Comparison of ENCODE assay signal across 8 mouse cellular contexts in the genomic region with DNA sequence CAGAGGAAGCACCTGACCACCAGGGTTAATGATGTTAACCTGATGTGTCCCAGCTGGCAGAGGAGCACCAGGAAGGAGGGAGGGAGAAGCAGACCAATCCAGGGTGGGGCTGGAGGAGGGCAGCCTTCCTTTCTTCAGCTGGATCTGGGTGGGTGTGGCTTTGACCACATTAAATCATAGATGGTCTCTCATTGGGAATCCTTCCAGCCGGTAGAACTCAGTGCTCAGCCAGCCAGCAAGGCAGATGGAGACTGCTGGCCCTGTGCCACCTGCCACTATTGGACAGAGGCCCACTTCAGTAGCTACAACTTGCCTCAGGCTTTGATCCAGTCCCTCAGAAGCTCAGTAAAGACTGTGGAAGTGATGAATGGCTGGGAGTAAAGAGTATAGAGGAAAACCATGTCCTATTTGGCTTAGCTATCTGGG.
DNase-seq lines count a peak whose midpoint lies in the region; ATAC-seq lines count a peak whose summit lies in the region.

No protein-coding gene starts in this region.

- WGBS in forebrain, embryonic 12.5 days = 46% methylated on average over 1 of the region's 1 CpGs
- WGBS in forebrain, embryonic 11.5 days = 59% methylated on average over 1 of the region's 1 CpGs
- 5% methylated on average over 1 of the region's 1 CpGs for WGBS in stomach, embryonic 14.5 days

- H3K36me3 ChIP-seq in forebrain, embryonic 12.5 days (replicated peaks) = no peaks in the 10 kb centered on the region
- H3K36me3 ChIP-seq in forebrain, embryonic 11.5 days (ENCODE audit: control insufficient read depth, insufficient read depth, low read length) = no peaks in the 10 kb centered on the region
- no peaks in the 10 kb centered on the region for H3K36me3 ChIP-seq in stomach, embryonic 14.5 days (ENCODE audit: control insufficient read depth, insufficient read depth, low read length)

- H3K9ac ChIP-seq in forebrain, embryonic 12.5 days = no peak overlapping the region
- H3K9ac ChIP-seq in forebrain, embryonic 11.5 days (ENCODE audit: low read length) = no peak overlapping the region
- H3K9ac ChIP-seq in stomach, embryonic 14.5 days (replicated peaks; ENCODE audit: low read depth, low read length) = no peak overlapping the region

- H3K9me3 ChIP-seq in forebrain, embryonic 12.5 days = peaks cover 10% of the 10 kb centered on the region; the same call in 1 of the 2 replicates
- H3K9me3 ChIP-seq in forebrain, embryonic 11.5 days (ENCODE audit: control insufficient read depth, low read length) = no peaks in the 10 kb centered on the region; the same call in 1 of the 2 replicates
- peaks cover 9% of the 10 kb centered on the region; the same call in 1 of the 2 replicates for H3K9me3 ChIP-seq in stomach, embryonic 14.5 days (ENCODE audit: control insufficient read depth, low read depth, low read length)

- H3K27ac ChIP-seq in forebrain, embryonic 12.5 days = peak overlapping the region; percentile 6; the same call in 1 of the 2 replicates
- H3K27ac ChIP-seq in forebrain, embryonic 11.5 days (ENCODE audit: low read depth, low read length) = no peak overlapping the region
- H3K27ac ChIP-seq in stomach, embryonic 14.5 days (ENCODE audit: low read length) = no peak overlapping the region

- no peaks in the 10 kb centered on the region for H3K27me3 ChIP-seq in forebrain, embryonic 12.5 days
- H3K27me3 ChIP-seq in forebrain, embryonic 11.5 days (ENCODE audit: control insufficient read depth, insufficient read depth, low read length) = no peaks in the 10 kb centered on the region
- no peaks in the 10 kb centered on the region for H3K27me3 ChIP-seq in stomach, embryonic 14.5 days (ENCODE audit: control insufficient read depth, insufficient read depth, low read length)

- intact Hi-C loops in left cerebral cortex, postnatal 10 days (cut with DNase I) = no loop called here

- H3K4me1 ChIP-seq in forebrain, embryonic 12.5 days = no peaks in the 10 kb centered on the region
- no peaks in the 10 kb centered on the region for H3K4me1 ChIP-seq in forebrain, embryonic 11.5 days (replicated peaks; ENCODE audit: control insufficient read depth, insufficient read depth, low read length)
- H3K4me1 ChIP-seq in stomach, embryonic 14.5 days (ENCODE audit: control insufficient read depth, insufficient read depth, low read length) = no peaks in the 10 kb centered on the region

- DNase-seq in forebrain, embryonic 11.5 days (ENCODE audit: low spot score) = no peak
- DNase-seq in urinary bladder, postnatal 14 days (ENCODE audit: low spot score) = peak; percentile 10
- no peak for DNase-seq in urinary bladder, adult 18-20 months (ENCODE audit: low spot score in 2 of 2)
- peak; percentile 32 for DNase-seq in kidney, adult 18-20 months
- peak; percentile 81 to 85 for DNase-seq in left cerebral cortex, postnatal 10 days (ENCODE audit: extremely low spot score in 1 of 2, low spot score in 2 of 2)
- DNase-seq in urinary bladder, postnatal 36 days (ENCODE audit: low spot score in 2 of 2) = no peak

- H3K4me2 ChIP-seq in forebrain, embryonic 12.5 days = no peak overlapping the region
- no peak overlapping the region for H3K4me2 ChIP-seq in forebrain, embryonic 11.5 days (ENCODE audit: low read depth, low read length, severe bottlenecking)
- H3K4me2 ChIP-seq in stomach, embryonic 14.5 days (replicated peaks; ENCODE audit: low read depth, low read length) = no peak overlapping the region

- no peak overlapping the region for H3K4me3 ChIP-seq in forebrain, embryonic 12.5 days (replicated peaks)
- H3K4me3 ChIP-seq in forebrain, embryonic 11.5 days (ENCODE audit: low read depth, low read length) = no peak overlapping the region
- H3K4me3 ChIP-seq in stomach, embryonic 14.5 days (ENCODE audit: low read depth, low read length) = no peak overlapping the region

- peak; percentile 63; the same call in 1 of the 2 replicates for ATAC-seq in forebrain, embryonic 12.5 days (ENCODE audit: low FRiP score)
- no peak for ATAC-seq in forebrain, embryonic 11.5 days (replicated peaks; ENCODE audit: low FRiP score)
- ATAC-seq in stomach, embryonic 14.5 days (ENCODE audit: insufficient number of reproducible peaks, insufficient read depth, low FRiP score, low read depth) = peak; percentile 79; the same call in 1 of the 2 replicates

Comparison
In these comparisons a context has a peak if more than half of its experiments do, and no peak if none do; other contexts are left out.
1. DNase-seq: peak in urinary bladder, postnatal 14 days (single experiment), kidney, adult 18-20 months (single experiment) and left cerebral cortex, postnatal 10 days (2 of 2); none in forebrain, embryonic 11.5 days (single experiment), urinary bladder, adult 18-20 months (0 of 2) and urinary bladder, postnatal 36 days (0 of 2).